Mouse (Mus musculus): ENCODE data around the gene Olfr212. TPM values are rescaled to one million over a fixed set of nuclear protein-coding genes. Genes with fewer than 3 reads are reported as not detected.
A peak's percentile ranks its signal among the peaks of the same experiment; 100 is the strongest.

Olfr212 gene
- total and polyA plus RNA-seq, 2 experiments = not detected

DNA sequence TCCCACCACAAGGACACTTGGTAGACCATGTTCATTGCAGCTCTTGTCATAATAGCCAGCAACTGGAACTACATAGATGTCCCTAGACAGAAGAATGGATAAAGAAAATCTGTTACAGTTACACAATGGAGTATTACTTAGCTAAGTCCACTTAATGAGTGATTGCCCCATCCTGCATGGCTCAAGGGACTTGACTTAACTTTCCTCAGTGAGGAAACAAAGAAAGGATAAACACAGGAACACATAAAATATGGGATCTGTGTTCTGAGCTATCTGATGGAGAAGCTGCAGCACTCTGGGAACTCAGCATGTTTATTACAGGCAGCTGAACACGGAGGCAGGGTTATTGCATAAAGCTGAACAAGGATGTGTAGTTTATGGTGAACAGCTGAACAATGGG is 21.2 kb upstream of the Olfr212 start:
- Histone ChIP-seq H3K27me3 (ENCODE audit: control insufficient read depth, insufficient read depth, low read length) (no peaks in the 10 kb centered on the region), H3K4me1 (ENCODE audit: control insufficient read depth, insufficient read depth, low read length) (no peaks in the 10 kb centered on the region), H3K27ac (replicated peaks; ENCODE audit: insufficient read depth, low read depth, low read length) (no peak overlapping the region), H3K36me3 (ENCODE audit: control insufficient read depth, insufficient read depth, low read length) (no peaks in the 10 kb centered on the region), H3K9ac (ENCODE audit: low read depth, low read length) (no peak overlapping the region), H3K4me3 (ENCODE audit: insufficient read depth, low read depth, low read length) (no peak overlapping the region), H3K79me2 (ENCODE audit: control insufficient read depth, insufficient read depth, low read length) (no peaks in the 10 kb centered on the region)
- DNase-seq (ENCODE audit: extremely low read depth, low read depth, low spot score) = no peak
- 76% methylated on average over 1 of the region's 1 CpGs for WGBS
- TF ChIP-seq CTCF (IDR thresholded peaks at IDR 0.05; ENCODE audit: low read depth, low read length) (no peak), POLR2A (IDR thresholded peaks at IDR 0.05; ENCODE audit: extremely low read depth, insufficient read depth, low read length) (no peak)

GRCm38 (mm10) chr6:116486833-116487232 is 19.5 kb upstream of the Olfr212 start:
- no peak for TF ChIP-seq POLR2A (IDR thresholded peaks at IDR 0.05; ENCODE audit: extremely low read depth, insufficient read depth, low read length)
- no peak for TF ChIP-seq CTCF (IDR thresholded peaks at IDR 0.05; ENCODE audit: low read depth, low read length)
- no peak overlapping the region for H3K9ac ChIP-seq (ENCODE audit: low read depth, low read length)
- no peaks in the 10 kb centered on the region for H3K36me3 ChIP-seq (ENCODE audit: control insufficient read depth, insufficient read depth, low read length)
- no peaks in the 10 kb centered on the region for H3K79me2 ChIP-seq (ENCODE audit: control insufficient read depth, insufficient read depth, low read length)
- no peak overlapping the region for H3K4me3 ChIP-seq (ENCODE audit: insufficient read depth, low read depth, low read length)
- WGBS = 29% methylated on average over 1 of the region's 1 CpGs
- no peaks in the 10 kb centered on the region for H3K4me1 ChIP-seq (ENCODE audit: control insufficient read depth, insufficient read depth, low read length)
- no peaks in the 10 kb centered on the region for H3K27me3 ChIP-seq (ENCODE audit: control insufficient read depth, insufficient read depth, low read length)
- DNase-seq (ENCODE audit: extremely low read depth, low read depth, low spot score) = peak; percentile 26
- H3K27ac ChIP-seq (replicated peaks; ENCODE audit: insufficient read depth, low read depth, low read length) = no peak overlapping the region

GRCm38 (mm10) chr6:116488791-116489190 is 17.5 kb upstream of the Olfr212 start, which contains the start of gene Olfr211:
Olfr211 (plus strand) TSS chr6:116489091.
- Histone ChIP-seq H3K4me1 (ENCODE audit: control insufficient read depth, insufficient read depth, low read length) (no peaks in the 10 kb centered on the region), H3K36me3 (ENCODE audit: control insufficient read depth, insufficient read depth, low read length) (no peaks in the 10 kb centered on the region), H3K9ac (ENCODE audit: low read depth, low read length) (no peak within 1 kb of the TSS), H3K27ac (replicated peaks; ENCODE audit: insufficient read depth, low read depth, low read length) (no peak within 1 kb of the TSS), H3K79me2 (ENCODE audit: control insufficient read depth, insufficient read depth, low read length) (no peaks in the 10 kb centered on the region), H3K27me3 (ENCODE audit: control insufficient read depth, insufficient read depth, low read length) (peaks cover under 1% of the 10 kb centered on the region; the same call in 1 of the 2 replicates), H3K4me3 (ENCODE audit: insufficient read depth, low read depth, low read length) (no peak within 1 kb of the TSS)
- WGBS = 78% methylated on average over 4 of the region's 4 CpGs
- TF ChIP-seq CTCF (IDR thresholded peaks at IDR 0.05; ENCODE audit: low read depth, low read length) (no peak), POLR2A (IDR thresholded peaks at IDR 0.05; ENCODE audit: extremely low read depth, insufficient read depth, low read length) (no peak)
- no peak for DNase-seq (ENCODE audit: extremely low read depth, low read depth, low spot score)

DNA sequence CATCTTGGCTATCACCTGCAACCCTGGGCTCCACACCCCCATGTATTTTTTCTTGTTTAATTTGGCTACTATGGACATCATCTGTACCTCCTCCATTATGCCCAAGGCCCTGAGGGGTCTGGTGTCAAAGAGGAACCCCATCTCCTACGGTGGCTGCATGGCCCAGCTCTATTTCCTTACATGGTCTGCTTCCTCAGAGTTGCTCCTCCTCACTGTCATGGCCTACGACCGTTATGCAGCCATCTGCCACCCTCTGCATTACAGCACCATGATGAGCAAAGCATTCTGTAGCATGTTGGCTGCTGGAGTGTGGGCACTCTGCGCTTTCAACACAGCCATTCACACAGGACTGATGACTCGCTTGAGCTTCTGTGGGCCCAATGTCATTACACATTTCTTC is 12.6 kb upstream of the Olfr212 start:
- Histone ChIP-seq H3K9ac (ENCODE audit: low read depth, low read length) (no peak overlapping the region), H3K4me1 (ENCODE audit: control insufficient read depth, insufficient read depth, low read length) (no peaks in the 10 kb centered on the region), H3K36me3 (ENCODE audit: control insufficient read depth, insufficient read depth, low read length) (no peaks in the 10 kb centered on the region), H3K79me2 (ENCODE audit: control insufficient read depth, insufficient read depth, low read length) (no peaks in the 10 kb centered on the region), H3K27ac (replicated peaks; ENCODE audit: insufficient read depth, low read depth, low read length) (no peak overlapping the region), H3K4me3 (ENCODE audit: insufficient read depth, low read depth, low read length) (no peak overlapping the region), H3K27me3 (ENCODE audit: control insufficient read depth, insufficient read depth, low read length) (peaks cover 3% of the 10 kb centered on the region; the same call in 1 of the 2 replicates)
- no peak for DNase-seq (ENCODE audit: extremely low read depth, low read depth, low spot score)
- no peak for TF ChIP-seq POLR2A (IDR thresholded peaks at IDR 0.05; ENCODE audit: extremely low read depth, insufficient read depth, low read length)
- TF ChIP-seq CTCF (IDR thresholded peaks at IDR 0.05; ENCODE audit: low read depth, low read length) = no peak
- WGBS = 78% methylated on average over 5 of the region's 5 CpGs

GRCm38 (mm10) chr6:116495960-116496359 is 10.4 kb upstream of the Olfr212 start:
- no peak overlapping the region for H3K27ac ChIP-seq (replicated peaks; ENCODE audit: insufficient read depth, low read depth, low read length)
- no peaks in the 10 kb centered on the region for H3K79me2 ChIP-seq (ENCODE audit: control insufficient read depth, insufficient read depth, low read length)
- no peak for TF ChIP-seq CTCF (IDR thresholded peaks at IDR 0.05; ENCODE audit: low read depth, low read length)
- no peak for TF ChIP-seq POLR2A (IDR thresholded peaks at IDR 0.05; ENCODE audit: extremely low read depth, insufficient read depth, low read length)
- H3K27me3 ChIP-seq (ENCODE audit: control insufficient read depth, insufficient read depth, low read length) = peaks cover 3% of the 10 kb centered on the region; the same call in 1 of the 2 replicates
- no peak overlapping the region for H3K9ac ChIP-seq (ENCODE audit: low read depth, low read length)
- 74% methylated on average over 1 of the region's 1 CpGs for WGBS
- H3K4me3 ChIP-seq (ENCODE audit: insufficient read depth, low read depth, low read length) = no peak overlapping the region
- no peak for DNase-seq (ENCODE audit: extremely low read depth, low read depth, low spot score)
- H3K36me3 ChIP-seq (ENCODE audit: control insufficient read depth, insufficient read depth, low read length) = no peaks in the 10 kb centered on the region
- no peaks in the 10 kb centered on the region for H3K4me1 ChIP-seq (ENCODE audit: control insufficient read depth, insufficient read depth, low read length)

DNA sequence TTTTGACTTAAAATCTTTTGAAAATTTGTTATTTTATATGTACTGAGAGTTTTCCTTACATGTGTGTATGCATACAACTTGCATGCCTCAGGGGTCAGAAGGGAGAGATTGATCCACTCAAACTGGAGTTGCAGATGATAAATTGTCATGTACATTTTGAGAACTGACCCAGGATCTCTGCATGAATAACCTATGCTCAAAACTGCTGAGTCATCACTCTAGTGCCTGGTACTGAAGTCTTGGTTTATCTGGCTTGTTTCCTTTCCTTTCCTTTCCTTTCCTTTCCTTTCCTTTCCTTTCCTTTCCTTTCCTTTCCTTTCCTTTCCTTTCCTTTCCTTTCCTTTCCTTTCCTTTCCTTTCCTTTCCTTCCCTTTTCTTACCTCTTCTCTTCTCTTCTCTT is 8.5 kb downstream of the Olfr212 start:
- Histone ChIP-seq H3K4me1 (ENCODE audit: control insufficient read depth, insufficient read depth, low read length) (no peaks in the 10 kb centered on the region), H3K79me2 (ENCODE audit: control insufficient read depth, insufficient read depth, low read length) (no peaks in the 10 kb centered on the region), H3K27ac (replicated peaks; ENCODE audit: insufficient read depth, low read depth, low read length) (no peak overlapping the region), H3K9ac (ENCODE audit: low read depth, low read length) (no peak overlapping the region), H3K4me3 (ENCODE audit: insufficient read depth, low read depth, low read length) (no peak overlapping the region), H3K36me3 (ENCODE audit: control insufficient read depth, insufficient read depth, low read length) (no peaks in the 10 kb centered on the region), H3K27me3 (ENCODE audit: control insufficient read depth, insufficient read depth, low read length) (no peaks in the 10 kb centered on the region)
- TF ChIP-seq POLR2A (IDR thresholded peaks at IDR 0.05; ENCODE audit: extremely low read depth, insufficient read depth, low read length) (no peak), CTCF (IDR thresholded peaks at IDR 0.05; ENCODE audit: low read depth, low read length) (no peak)
- DNase-seq (ENCODE audit: extremely low read depth, low read depth, low spot score) = no peak

All from liver, adult 2 months (tissue).